Mouse (Mus musculus): ENCODE results near the gene Rnf220. TPM values are rescaled to one million over a fixed set of nuclear protein-coding genes. Genes with fewer than 3 reads are reported as not detected.

Gene Rnf220
- polyA plus RNA-seq, 1 experiment from 2014 or later, result 102 TPM

- peaks cover 29% of the 10 kb centered on the region for H3K4me1 ChIP-seq
- no peak overlapping the region for H3K4me3 ChIP-seq
- no peak for DNase-seq (ENCODE audit: low spot score)
- no peaks in the 10 kb centered on the region for H3K9me3 ChIP-seq (replicated peaks)
- WGBS, result 95% methylated on average over 5 of the region's 5 CpGs
- peaks cover 4% of the 10 kb centered on the region; the same call in 1 of the 2 replicates for H3K36me3 ChIP-seq
- H3K27me3 ChIP-seq (ENCODE audit: low read depth, poor library complexity, severe bottlenecking), result peaks cover 50% of the 10 kb centered on the region
- no peak overlapping the region for H3K27ac ChIP-seq (replicated peaks)
These were observed 155.6 kb downstream of the Rnf220 start for GRCm38 (mm10) chr4:117341282-117341681.

- Histone ChIP-seq H3K9me3 (replicated peaks) (no peaks in the 10 kb centered on the region), H3K4me3 (no peak overlapping the region), H3K27me3 (ENCODE audit: low read depth, poor library complexity, severe bottlenecking) (peaks cover 53% of the 10 kb centered on the region), H3K36me3 (peaks cover 4% of the 10 kb centered on the region; the same call in 1 of the 2 replicates), H3K4me1 (peaks cover 27% of the 10 kb centered on the region), H3K27ac (replicated peaks) (no peak overlapping the region)
- DNase-seq (ENCODE audit: low spot score), result no peak
These were observed 157.1 kb downstream of the Rnf220 start for GRCm38 (mm10) chr4:117339796-117340195.

DNA sequence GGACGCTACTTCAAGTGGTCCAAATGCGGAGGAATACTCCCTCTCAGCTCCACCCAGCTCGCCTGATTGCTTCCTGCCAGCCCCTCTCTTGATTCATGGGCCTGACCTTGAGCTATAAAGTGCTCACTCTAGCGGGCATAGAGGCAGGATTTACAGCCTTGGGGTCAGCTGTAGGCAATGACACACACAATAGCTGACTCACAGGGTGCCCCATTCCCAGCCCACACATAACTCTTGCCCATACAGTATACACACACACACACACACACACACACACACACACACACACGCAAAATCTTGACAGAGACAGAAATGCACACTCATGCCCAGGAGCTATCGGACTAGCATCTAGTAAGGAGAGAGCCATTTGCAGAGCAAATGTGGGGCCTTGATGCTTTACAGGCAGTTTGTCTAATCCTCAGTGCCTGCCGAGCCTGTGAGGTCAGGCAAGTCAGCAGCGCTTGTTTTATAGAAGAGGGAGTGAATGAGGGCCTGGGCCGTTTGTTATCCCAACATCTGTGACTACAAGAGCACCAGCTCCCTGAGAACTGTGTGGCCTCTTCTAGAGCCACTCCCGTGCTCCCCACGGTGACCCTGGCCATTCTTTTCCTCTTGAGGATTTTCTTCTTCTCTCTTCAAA lies 165.9 kb downstream of the Rnf220 start:
- Histone ChIP-seq H3K27ac (replicated peaks) (peak overlapping the region; percentile 60), H3K4me3 (no peak overlapping the region), H3K4me1 (peaks cover 51% of the 10 kb centered on the region), H3K27me3 (ENCODE audit: low read depth, poor library complexity, severe bottlenecking) (peaks cover 95% of the 10 kb centered on the region), H3K36me3 (0 out of 2 replicates have a peak, but pooled peaks cover 10% of the 10 kb centered on the region), H3K9me3 (replicated peaks) (no peaks in the 10 kb centered on the region)
- DNase-seq (ENCODE audit: low spot score), result peak; percentile 46
- WGBS, result 36% methylated on average over 11 of the region's 11 CpGs

DNA sequence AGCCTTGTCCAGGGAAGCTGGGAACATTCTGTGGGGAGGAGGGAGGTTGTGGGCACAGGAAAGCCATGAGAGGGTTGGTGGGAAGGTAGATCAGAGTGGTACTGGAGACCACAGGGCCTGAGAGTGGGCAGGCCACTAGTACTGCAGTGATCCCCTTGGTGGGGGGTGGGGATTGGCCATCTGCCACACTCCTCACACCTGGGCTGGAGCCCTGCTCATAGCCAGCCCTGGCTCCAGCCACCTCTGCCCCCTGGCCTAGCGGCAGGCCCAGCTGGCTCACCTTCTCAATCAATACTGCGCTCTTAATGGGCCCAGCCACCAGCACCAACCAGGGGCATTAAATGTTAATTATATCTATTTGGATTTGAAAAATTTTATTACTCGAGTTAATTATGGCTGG lies 166.7 kb downstream of the Rnf220 start:
- Histone ChIP-seq H3K4me1 (peaks cover 47% of the 10 kb centered on the region), H3K4me3 (no peak overlapping the region), H3K27ac (replicated peaks) (peak overlapping the region; percentile 60; the same call in 1 of the 2 replicates), H3K36me3 (0 out of 2 replicates have a peak, but pooled peaks cover 10% of the 10 kb centered on the region), H3K9me3 (replicated peaks) (no peaks in the 10 kb centered on the region), H3K27me3 (ENCODE audit: low read depth, poor library complexity, severe bottlenecking) (peaks cover 95% of the 10 kb centered on the region)
- DNase-seq (ENCODE audit: low spot score), result no peak
- WGBS, result 83% methylated on average over 3 of the region's 3 CpGs

DNA sequence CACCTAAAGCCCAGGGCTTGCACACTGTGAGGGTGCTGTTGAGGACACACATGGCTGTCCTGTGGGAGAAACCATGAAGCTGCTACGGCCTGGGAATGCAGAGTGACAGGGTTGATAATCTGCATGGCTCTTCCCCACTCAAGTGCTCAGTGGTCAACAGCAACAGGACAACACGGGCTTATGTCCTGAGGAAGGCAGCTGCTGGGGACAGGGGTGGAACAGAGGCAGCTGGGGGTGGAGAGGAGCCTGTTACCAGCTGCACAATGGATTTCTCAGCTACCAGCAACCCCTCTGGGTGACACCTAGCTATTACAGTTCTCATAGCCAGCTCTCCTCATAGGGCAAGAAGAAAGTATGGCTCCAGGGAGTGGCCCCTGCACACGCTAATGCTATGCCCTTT lies 169.9 kb downstream of the Rnf220 start:
- peaks cover 99% of the 10 kb centered on the region for H3K27me3 ChIP-seq (ENCODE audit: low read depth, poor library complexity, severe bottlenecking)
- H3K4me3 ChIP-seq, result no peak overlapping the region
- no peak for DNase-seq (ENCODE audit: low spot score)
- 86% methylated on average over 3 of the region's 3 CpGs for WGBS
- peaks cover 52% of the 10 kb centered on the region for H3K4me1 ChIP-seq
- H3K9me3 ChIP-seq (replicated peaks), result no peaks in the 10 kb centered on the region
- 0 out of 2 replicates have a peak, but pooled peaks cover 10% of the 10 kb centered on the region for H3K36me3 ChIP-seq
- H3K27ac ChIP-seq (replicated peaks), result no peak overlapping the region

DNA sequence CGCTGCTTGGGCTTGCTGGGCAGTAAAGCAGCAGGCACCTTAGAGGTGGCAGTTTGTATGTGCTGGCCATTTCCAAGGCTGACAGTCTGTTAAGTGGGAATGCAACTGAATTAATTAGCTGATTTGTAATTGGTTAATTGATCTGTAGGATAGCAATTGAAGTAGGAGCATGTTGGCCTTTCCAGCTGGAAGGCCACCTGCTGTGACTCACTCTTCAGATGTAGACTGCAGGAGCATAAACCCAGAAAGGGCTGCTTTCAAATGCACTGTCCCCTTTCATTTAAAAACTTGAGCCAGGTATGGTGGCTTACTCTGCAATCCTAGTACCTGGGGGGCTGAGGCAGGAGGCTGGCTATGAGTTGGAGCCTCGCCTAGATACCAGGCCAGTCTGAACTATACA lies 171.8 kb downstream of the Rnf220 start:
- Histone ChIP-seq H3K9me3 (replicated peaks) (no peaks in the 10 kb centered on the region), H3K27ac (replicated peaks) (no peak overlapping the region), H3K4me3 (no peak overlapping the region), H3K27me3 (ENCODE audit: low read depth, poor library complexity, severe bottlenecking) (peaks cover 99% of the 10 kb centered on the region), H3K36me3 (0 out of 2 replicates have a peak, but pooled peaks cover 10% of the 10 kb centered on the region), H3K4me1 (peaks cover 34% of the 10 kb centered on the region)
- WGBS, result 71% methylated on average over 2 of the region's 2 CpGs
- DNase-seq (ENCODE audit: low spot score), result no peak

DNA sequence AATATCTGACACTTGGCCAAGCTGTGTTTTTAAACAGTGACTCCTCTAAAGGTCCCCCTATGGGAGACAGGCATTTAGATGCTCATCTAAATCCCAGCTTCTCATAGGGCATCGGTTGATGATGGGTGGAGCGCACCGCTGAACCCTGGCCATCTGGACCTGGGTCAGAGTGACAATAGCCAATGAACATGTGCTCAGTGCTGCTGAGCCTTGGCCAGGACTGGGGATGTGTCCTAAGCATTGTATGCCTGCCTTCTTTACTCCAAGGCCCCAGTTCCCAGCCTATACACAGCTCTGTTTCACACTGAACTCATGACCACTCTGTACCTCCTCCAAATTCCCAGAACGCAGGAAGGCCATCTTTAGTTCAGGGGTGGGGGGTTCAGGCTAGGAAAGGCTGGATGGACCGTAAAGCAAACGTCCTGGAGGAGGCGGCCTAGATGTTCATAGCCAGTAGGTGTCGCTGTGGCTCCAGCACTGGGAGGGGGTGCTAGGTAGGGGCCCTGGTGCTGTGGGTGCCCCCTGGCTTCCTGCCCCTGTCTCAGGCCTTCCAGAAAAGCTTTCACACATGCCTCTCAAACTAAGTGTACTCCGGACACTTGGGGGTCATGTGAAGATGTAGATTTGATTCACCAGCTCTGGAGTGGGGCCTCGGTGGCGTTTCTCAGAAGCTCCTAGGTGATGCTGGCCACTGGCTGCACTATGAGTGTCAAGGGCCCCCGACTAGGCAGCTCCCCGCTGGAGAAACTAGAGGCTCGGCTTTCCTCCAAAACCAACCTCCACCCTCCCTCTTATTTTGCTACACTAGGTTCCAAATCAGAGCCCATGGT lies 173.1 kb downstream of the Rnf220 start:
- H3K36me3 ChIP-seq, result 0 out of 2 replicates have a peak, but pooled peaks cover 10% of the 10 kb centered on the region
- H3K27ac ChIP-seq (replicated peaks), result peak overlapping the region; percentile 59
- peaks cover 99% of the 10 kb centered on the region for H3K27me3 ChIP-seq (ENCODE audit: low read depth, poor library complexity, severe bottlenecking)
- WGBS, result 21% methylated on average over 14 of the region's 14 CpGs
- peak; percentile 77 for DNase-seq (ENCODE audit: low spot score)
- H3K4me1 ChIP-seq, result peaks cover 32% of the 10 kb centered on the region
- H3K4me3 ChIP-seq, result no peak overlapping the region
- no peaks in the 10 kb centered on the region for H3K9me3 ChIP-seq (replicated peaks)

GRCm38 (mm10) chr4:117321011-117321410 lies 175.8 kb downstream of the Rnf220 start:
- H3K27me3 ChIP-seq (ENCODE audit: low read depth, poor library complexity, severe bottlenecking), result peaks cover 100% of the 10 kb centered on the region
- no peak overlapping the region for H3K27ac ChIP-seq (replicated peaks)
- H3K4me3 ChIP-seq, result no peak overlapping the region
- H3K36me3 ChIP-seq, result no peaks in the 10 kb centered on the region
- peaks cover 57% of the 10 kb centered on the region for H3K4me1 ChIP-seq
- 90% methylated on average over 5 of the region's 5 CpGs for WGBS
- no peaks in the 10 kb centered on the region for H3K9me3 ChIP-seq (replicated peaks)
- no peak for DNase-seq (ENCODE audit: low spot score)

- Histone ChIP-seq H3K27ac (replicated peaks) (peak overlapping the region; percentile 46; the same call in 1 of the 2 replicates), H3K4me1 (peaks cover 56% of the 10 kb centered on the region), H3K27me3 (ENCODE audit: low read depth, poor library complexity, severe bottlenecking) (peaks cover 100% of the 10 kb centered on the region), H3K9me3 (replicated peaks) (no peaks in the 10 kb centered on the region), H3K4me3 (no peak overlapping the region), H3K36me3 (no peaks in the 10 kb centered on the region)
- no peak for DNase-seq (ENCODE audit: low spot score)
- WGBS, result 93% methylated on average over 9 of the region's 9 CpGs
These were observed 178.3 kb downstream of the Rnf220 start for GRCm38 (mm10) chr4:117318508-117318907.

- H3K27me3 ChIP-seq (ENCODE audit: low read depth, poor library complexity, severe bottlenecking), result peaks cover 100% of the 10 kb centered on the region
- H3K4me1 ChIP-seq, result peaks cover 58% of the 10 kb centered on the region
- no peak for DNase-seq (ENCODE audit: low spot score)
- H3K9me3 ChIP-seq (replicated peaks), result no peaks in the 10 kb centered on the region
- H3K4me3 ChIP-seq, result no peak overlapping the region
- H3K36me3 ChIP-seq, result no peaks in the 10 kb centered on the region
- 32% methylated on average over 18 of the region's 18 CpGs for WGBS
- peak overlapping the region; percentile 46; the same call in 1 of the 2 replicates for H3K27ac ChIP-seq (replicated peaks)
These were observed 179.1 kb downstream of the Rnf220 start for GRCm38 (mm10) chr4:117317701-117318190.

GRCm38 (mm10) chr4:117316800-117317199 lies 180.1 kb downstream of the Rnf220 start:
- no peak overlapping the region for H3K4me3 ChIP-seq
- 61% methylated on average over 6 of the region's 6 CpGs for WGBS
- H3K27ac ChIP-seq (replicated peaks), result 0 out of 2 replicates have a peak overlapping the region, but pooled peaks have one; percentile 5
- no peak for DNase-seq (ENCODE audit: low spot score)
- H3K36me3 ChIP-seq, result no peaks in the 10 kb centered on the region
- peaks cover 100% of the 10 kb centered on the region for H3K27me3 ChIP-seq (ENCODE audit: low read depth, poor library complexity, severe bottlenecking)
- H3K9me3 ChIP-seq (replicated peaks), result no peaks in the 10 kb centered on the region
- H3K4me1 ChIP-seq, result peaks cover 63% of the 10 kb centered on the region

- Histone ChIP-seq H3K4me1 (peaks cover 66% of the 10 kb centered on the region), H3K27me3 (ENCODE audit: low read depth, poor library complexity, severe bottlenecking) (peaks cover 100% of the 10 kb centered on the region), H3K9me3 (replicated peaks) (no peaks in the 10 kb centered on the region), H3K36me3 (no peaks in the 10 kb centered on the region), H3K27ac (replicated peaks) (peak overlapping the region; percentile 19; the same call in 1 of the 2 replicates), H3K4me3 (no peak overlapping the region)
- WGBS, result 87% methylated on average over 16 of the region's 16 CpGs
- DNase-seq (ENCODE audit: low spot score), result no peak
These were observed 181.9 kb downstream of the Rnf220 start for GRCm38 (mm10) chr4:117314849-117315500.
